Mouse (Mus musculus): ENCODE data around the gene Fars2. TPM values are rescaled to one million over a fixed set of nuclear protein-coding genes. Genes with fewer than 3 reads are reported as not detected.

Gene Fars2
- polyA plus RNA-seq, 1 experiment from 2014 or later, result 38.1 TPM

DNA sequence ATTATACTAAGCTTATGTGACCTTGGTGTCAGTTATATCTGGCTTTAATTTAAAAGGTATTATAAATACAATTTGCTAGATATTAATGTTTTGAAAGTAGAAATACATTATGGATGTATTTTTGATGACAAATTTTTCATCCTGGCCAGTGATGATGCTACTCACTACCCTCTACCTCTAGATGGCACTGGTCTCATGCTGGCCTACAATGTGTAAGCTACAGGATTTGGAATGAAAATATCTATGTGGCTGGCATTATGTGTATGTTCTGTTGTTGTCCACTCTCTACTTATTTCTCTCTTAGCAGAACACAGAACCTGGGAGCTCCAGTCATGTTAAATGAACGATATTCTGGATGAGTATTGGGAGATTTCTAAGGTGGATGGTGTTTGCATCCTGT is 104.7 kb downstream of the Fars2 start:
- WGBS, result 79% methylated on average over 1 of the region's 1 CpGs
- no peak overlapping the region for H3K27ac ChIP-seq (ENCODE audit: low read length)
- no peaks in the 10 kb centered on the region for H3K27me3 ChIP-seq (ENCODE audit: control insufficient read depth, insufficient read depth, low read depth, low read length)
- no peak overlapping the region for H3K9ac ChIP-seq (ENCODE audit: low read length)
- no peak for ATAC-seq (ENCODE audit: low read depth)
- H3K9me3 ChIP-seq (ENCODE audit: control insufficient read depth, low read length), result no peaks in the 10 kb centered on the region
- no peaks in the 10 kb centered on the region for H3K36me3 ChIP-seq (ENCODE audit: control insufficient read depth, insufficient read depth, low read length)
- no peak overlapping the region for H3K4me3 ChIP-seq (ENCODE audit: low read length)
- H3K4me2 ChIP-seq (ENCODE audit: low read depth, low read length), result no peak overlapping the region
- no peaks in the 10 kb centered on the region for H3K4me1 ChIP-seq (replicated peaks; ENCODE audit: control insufficient read depth, insufficient read depth, low read length)

DNA sequence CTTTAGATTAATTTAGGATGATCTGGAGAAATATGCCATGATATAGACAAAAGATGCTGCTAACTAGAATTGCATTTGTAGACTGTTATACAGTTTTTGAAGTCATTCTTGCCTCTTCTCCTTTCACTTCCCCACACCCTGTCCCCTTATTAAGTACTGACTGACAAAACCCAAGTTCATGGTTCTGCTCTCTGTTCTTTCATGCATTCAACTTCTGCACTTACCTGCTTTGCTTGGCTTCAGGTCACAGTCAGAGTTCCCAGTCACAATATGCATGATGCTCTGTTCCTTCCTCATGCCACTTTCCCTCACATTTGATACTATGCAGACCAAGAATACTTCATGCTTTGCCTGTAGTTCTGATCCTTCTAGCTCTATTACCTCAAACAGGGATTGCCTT is 105.5 kb downstream of the Fars2 start:
- no peaks in the 10 kb centered on the region for H3K27me3 ChIP-seq (ENCODE audit: control insufficient read depth, insufficient read depth, low read depth, low read length)
- no peaks in the 10 kb centered on the region for H3K4me1 ChIP-seq (replicated peaks; ENCODE audit: control insufficient read depth, insufficient read depth, low read length)
- H3K9ac ChIP-seq (ENCODE audit: low read length), result no peak overlapping the region
- no peak overlapping the region for H3K4me2 ChIP-seq (ENCODE audit: low read depth, low read length)
- H3K27ac ChIP-seq (ENCODE audit: low read length), result no peak overlapping the region
- no peak overlapping the region for H3K4me3 ChIP-seq (ENCODE audit: low read length)
- no peak for ATAC-seq (ENCODE audit: low read depth)
- H3K9me3 ChIP-seq (ENCODE audit: control insufficient read depth, low read length), result no peaks in the 10 kb centered on the region
- H3K36me3 ChIP-seq (ENCODE audit: control insufficient read depth, insufficient read depth, low read length), result no peaks in the 10 kb centered on the region

DNA sequence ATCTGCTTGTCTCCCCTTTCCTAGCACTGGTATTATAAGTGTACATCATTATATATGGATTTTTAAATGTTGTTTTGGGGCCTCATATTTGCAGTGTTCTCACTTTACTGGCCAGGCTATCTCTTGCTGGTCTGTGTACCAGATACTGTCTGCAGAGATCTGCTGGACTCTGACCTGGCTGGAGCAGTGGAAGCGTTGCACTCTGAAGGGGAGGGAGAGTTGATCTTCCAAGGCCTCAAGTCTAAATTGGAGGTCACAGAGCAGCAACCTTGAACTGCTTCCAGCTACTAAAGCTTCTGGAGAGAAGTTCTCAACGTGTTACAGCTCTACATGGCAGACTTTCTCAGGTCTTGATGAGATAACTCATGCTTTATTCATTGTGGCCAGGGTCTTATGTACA is 107.2 kb downstream of the Fars2 start:
- Histone ChIP-seq H3K4me1 (replicated peaks; ENCODE audit: control insufficient read depth, insufficient read depth, low read length) (no peaks in the 10 kb centered on the region), H3K27ac (ENCODE audit: low read length) (no peak overlapping the region), H3K36me3 (ENCODE audit: control insufficient read depth, insufficient read depth, low read length) (no peaks in the 10 kb centered on the region), H3K4me2 (ENCODE audit: low read depth, low read length) (no peak overlapping the region), H3K9me3 (ENCODE audit: control insufficient read depth, low read length) (no peaks in the 10 kb centered on the region), H3K27me3 (ENCODE audit: control insufficient read depth, insufficient read depth, low read depth, low read length) (no peaks in the 10 kb centered on the region), H3K9ac (ENCODE audit: low read length) (no peak overlapping the region), H3K4me3 (ENCODE audit: low read length) (no peak overlapping the region)
- ATAC-seq (ENCODE audit: low read depth), result no peak
- 71% methylated on average over 2 of the region's 2 CpGs for WGBS

DNA sequence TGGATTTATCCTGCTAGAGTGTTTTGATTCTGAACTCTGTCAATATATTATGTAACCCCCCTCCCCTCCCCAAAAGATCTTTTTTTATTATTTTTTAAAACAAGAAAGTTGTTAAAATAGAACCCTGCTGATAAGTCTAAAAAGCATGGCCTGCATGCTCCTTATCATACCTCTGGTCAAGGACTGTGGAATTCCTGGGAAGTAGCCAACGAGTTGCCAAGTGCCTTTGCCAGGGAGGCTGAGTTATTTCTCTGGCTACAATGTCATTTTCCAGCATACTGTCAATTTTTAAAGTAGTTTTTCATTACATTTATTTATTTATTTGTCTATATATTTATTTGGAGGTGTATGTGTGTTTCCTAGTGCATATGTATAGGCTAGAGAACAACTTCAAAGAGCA is 125.0 kb downstream of the Fars2 start:
- Histone ChIP-seq H3K9ac (ENCODE audit: low read length) (no peak overlapping the region), H3K4me3 (ENCODE audit: low read length) (no peak overlapping the region), H3K27me3 (ENCODE audit: control insufficient read depth, insufficient read depth, low read depth, low read length) (no peaks in the 10 kb centered on the region), H3K4me2 (ENCODE audit: low read depth, low read length) (no peak overlapping the region), H3K27ac (ENCODE audit: low read length) (no peak overlapping the region), H3K36me3 (ENCODE audit: control insufficient read depth, insufficient read depth, low read length) (no peaks in the 10 kb centered on the region), H3K9me3 (ENCODE audit: control insufficient read depth, low read length) (no peaks in the 10 kb centered on the region), H3K4me1 (replicated peaks; ENCODE audit: control insufficient read depth, insufficient read depth, low read length) (no peaks in the 10 kb centered on the region)
- 0 out of 2 replicates have a peak, but pooled peaks have one; percentile 43 for ATAC-seq (ENCODE audit: low read depth)
- 39% methylated on average over 1 of the region's 1 CpGs for WGBS

DNA sequence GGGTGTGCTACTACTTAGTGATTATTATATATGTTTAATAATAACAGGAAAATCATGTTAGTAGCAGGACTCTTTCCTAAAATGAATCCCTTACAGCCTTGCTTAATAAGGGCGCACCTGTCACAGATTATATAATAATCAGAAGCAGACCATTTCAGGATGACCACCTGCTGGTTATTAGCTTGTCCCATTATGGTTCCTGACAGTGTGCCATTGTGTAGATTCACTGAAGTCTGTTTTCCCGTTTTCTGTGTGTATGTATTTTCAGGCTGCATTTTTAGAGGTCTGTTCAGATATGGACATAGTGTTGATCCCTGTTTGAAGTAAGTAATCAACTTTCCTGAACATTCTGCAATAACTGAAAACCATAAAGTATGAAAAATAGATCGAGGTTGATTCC is 136.7 kb downstream of the Fars2 start:
- no peaks in the 10 kb centered on the region for H3K27me3 ChIP-seq (ENCODE audit: control insufficient read depth, insufficient read depth, low read depth, low read length)
- H3K4me2 ChIP-seq (ENCODE audit: low read depth, low read length), result no peak overlapping the region
- no peak for ATAC-seq (ENCODE audit: low read depth)
- no peaks in the 10 kb centered on the region for H3K36me3 ChIP-seq (ENCODE audit: control insufficient read depth, insufficient read depth, low read length)
- H3K4me1 ChIP-seq (replicated peaks; ENCODE audit: control insufficient read depth, insufficient read depth, low read length), result no peaks in the 10 kb centered on the region
- H3K9me3 ChIP-seq (ENCODE audit: control insufficient read depth, low read length), result no peaks in the 10 kb centered on the region
- H3K4me3 ChIP-seq (ENCODE audit: low read length), result no peak overlapping the region
- no peak overlapping the region for H3K9ac ChIP-seq (ENCODE audit: low read length)
- H3K27ac ChIP-seq (ENCODE audit: low read length), result no peak overlapping the region
- 75% methylated on average over 3 of the region's 3 CpGs for WGBS

DNA sequence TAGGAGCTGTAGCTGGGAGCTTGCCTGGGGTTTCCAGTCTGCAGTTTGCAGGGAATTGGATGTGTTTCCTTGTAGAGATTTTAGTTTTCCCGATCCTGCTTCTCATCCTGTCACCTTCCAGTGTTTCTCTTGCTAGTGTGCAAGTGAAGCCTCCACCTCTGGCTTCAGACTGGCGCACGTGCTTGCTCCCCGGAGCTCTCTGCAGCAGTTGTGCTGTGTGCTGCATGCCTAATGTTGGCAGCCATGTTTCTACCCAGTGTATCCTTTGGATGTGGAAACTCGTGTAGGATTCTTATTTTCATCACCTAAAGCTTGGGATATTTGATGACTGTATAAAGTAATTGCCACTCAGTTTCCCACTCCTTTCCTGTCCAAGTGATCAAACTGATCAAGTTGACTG is 140.0 kb downstream of the Fars2 start:
- Histone ChIP-seq H3K9me3 (ENCODE audit: control insufficient read depth, low read length) (no peaks in the 10 kb centered on the region), H3K36me3 (ENCODE audit: control insufficient read depth, insufficient read depth, low read length) (no peaks in the 10 kb centered on the region), H3K4me2 (ENCODE audit: low read depth, low read length) (no peak overlapping the region), H3K9ac (ENCODE audit: low read length) (no peak overlapping the region), H3K27me3 (ENCODE audit: control insufficient read depth, insufficient read depth, low read depth, low read length) (no peaks in the 10 kb centered on the region), H3K4me1 (replicated peaks; ENCODE audit: control insufficient read depth, insufficient read depth, low read length) (no peaks in the 10 kb centered on the region), H3K27ac (ENCODE audit: low read length) (no peak overlapping the region), H3K4me3 (ENCODE audit: low read length) (no peak overlapping the region)
- 70% methylated on average over 5 of the region's 5 CpGs for WGBS
- ATAC-seq (ENCODE audit: low read depth), result no peak

DNA sequence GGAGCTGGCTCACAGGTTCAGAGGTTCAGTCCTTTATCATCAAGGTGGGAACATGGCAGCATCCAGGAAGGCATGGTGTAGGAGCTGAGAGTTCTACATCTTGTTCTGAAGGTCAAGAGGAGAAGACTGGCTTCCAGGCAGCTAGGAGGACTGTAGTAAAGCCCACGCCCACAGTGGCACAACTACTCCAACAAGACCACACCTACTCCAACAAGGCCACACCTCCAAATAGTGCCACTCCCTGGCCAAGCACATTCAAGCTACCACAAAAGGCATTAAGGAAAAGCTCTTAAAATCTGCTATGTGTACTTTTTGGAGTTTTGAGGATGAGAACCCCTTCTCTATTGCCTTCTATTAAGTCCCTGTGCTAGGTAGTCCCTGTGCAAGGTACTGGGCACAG is 142.5 kb downstream of the Fars2 start:
- Histone ChIP-seq H3K4me3 (ENCODE audit: low read length) (no peak overlapping the region), H3K4me1 (replicated peaks; ENCODE audit: control insufficient read depth, insufficient read depth, low read length) (no peaks in the 10 kb centered on the region), H3K27me3 (ENCODE audit: control insufficient read depth, insufficient read depth, low read depth, low read length) (no peaks in the 10 kb centered on the region), H3K9ac (ENCODE audit: low read length) (no peak overlapping the region), H3K27ac (ENCODE audit: low read length) (no peak overlapping the region), H3K36me3 (ENCODE audit: control insufficient read depth, insufficient read depth, low read length) (no peaks in the 10 kb centered on the region), H3K4me2 (ENCODE audit: low read depth, low read length) (no peak overlapping the region), H3K9me3 (ENCODE audit: control insufficient read depth, low read length) (no peaks in the 10 kb centered on the region)
- 94% methylated on average over 1 of the region's 1 CpGs for WGBS
- no peak for ATAC-seq (ENCODE audit: low read depth)

DNA sequence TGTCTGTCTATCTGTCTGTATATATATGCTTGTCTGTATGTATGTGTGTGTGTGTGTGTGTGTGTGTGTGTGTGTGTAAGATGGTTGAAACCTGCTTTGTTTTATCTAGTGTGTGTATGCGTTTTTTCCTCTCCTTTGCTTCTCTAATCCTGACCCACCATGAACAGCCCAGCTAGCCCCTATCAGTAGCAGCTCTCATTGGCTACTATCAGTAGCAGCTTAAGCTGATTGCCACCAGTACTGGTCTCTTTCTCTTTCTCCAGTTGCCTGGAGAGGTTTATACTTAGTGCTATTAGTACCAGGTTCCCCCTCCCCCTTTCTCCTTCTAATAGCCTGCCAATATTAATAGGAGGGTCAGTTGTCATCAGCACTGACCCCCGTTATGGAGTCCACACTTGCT is 144.1 kb downstream of the Fars2 start:
- Histone ChIP-seq H3K36me3 (ENCODE audit: control insufficient read depth, insufficient read depth, low read length) (no peaks in the 10 kb centered on the region), H3K9ac (ENCODE audit: low read length) (no peak overlapping the region), H3K9me3 (ENCODE audit: control insufficient read depth, low read length) (no peaks in the 10 kb centered on the region), H3K4me2 (ENCODE audit: low read depth, low read length) (no peak overlapping the region), H3K27me3 (ENCODE audit: control insufficient read depth, insufficient read depth, low read depth, low read length) (no peaks in the 10 kb centered on the region), H3K27ac (ENCODE audit: low read length) (no peak overlapping the region), H3K4me3 (ENCODE audit: low read length) (no peak overlapping the region), H3K4me1 (replicated peaks; ENCODE audit: control insufficient read depth, insufficient read depth, low read length) (peaks cover 6% of the 10 kb centered on the region; the same call in 1 of the 2 replicates)
- no peak for ATAC-seq (ENCODE audit: low read depth)
- 68% methylated on average over 2 of the region's 2 CpGs for WGBS

DNA sequence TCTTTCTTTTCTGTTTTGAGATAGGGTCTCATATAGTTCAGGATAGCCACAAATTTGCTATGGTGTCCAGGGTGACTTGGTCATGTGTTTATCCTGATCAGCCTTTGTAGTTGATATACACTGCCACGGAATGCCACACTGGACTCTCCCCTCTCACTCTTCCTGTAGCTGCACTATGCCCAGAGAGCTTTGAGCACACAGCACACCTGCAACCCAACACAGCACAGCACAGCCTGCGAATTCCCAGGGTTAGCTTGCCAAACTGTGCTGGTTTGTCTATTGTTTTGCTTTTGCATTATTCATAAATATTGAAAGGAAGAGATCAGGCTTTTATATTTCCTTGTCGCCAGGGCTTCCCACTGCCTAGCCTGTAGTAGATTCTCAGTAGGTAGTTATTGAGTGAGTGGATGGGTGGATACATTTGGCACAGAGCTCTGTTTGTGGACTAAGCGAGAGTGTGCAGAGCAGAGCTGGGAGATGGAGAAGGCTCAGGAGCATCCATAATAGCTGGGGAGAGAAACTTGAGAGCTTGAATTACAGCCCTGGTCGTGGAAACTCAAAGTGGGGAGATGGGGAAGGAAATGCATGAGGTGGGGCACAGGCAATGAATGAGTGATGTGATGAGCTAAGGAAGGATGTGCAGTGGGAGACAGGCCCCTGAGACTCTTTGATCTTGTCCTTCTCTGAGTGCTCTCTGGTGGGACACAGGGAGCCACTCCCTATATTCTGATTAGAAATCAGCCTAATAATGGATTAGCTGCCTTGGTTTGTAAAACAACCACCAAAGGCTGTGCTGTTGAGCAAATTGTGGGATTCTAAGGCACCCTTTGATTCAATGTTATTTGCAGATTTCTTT is 146.3 kb downstream of the Fars2 start:
- no peak overlapping the region for H3K9ac ChIP-seq (ENCODE audit: low read length)
- H3K27me3 ChIP-seq (ENCODE audit: control insufficient read depth, insufficient read depth, low read depth, low read length), result no peaks in the 10 kb centered on the region
- H3K36me3 ChIP-seq (ENCODE audit: control insufficient read depth, insufficient read depth, low read length), result no peaks in the 10 kb centered on the region
- H3K4me3 ChIP-seq (ENCODE audit: low read length), result no peak overlapping the region
- H3K4me1 ChIP-seq (replicated peaks; ENCODE audit: control insufficient read depth, insufficient read depth, low read length), result peaks cover 6% of the 10 kb centered on the region; the same call in 1 of the 2 replicates
- H3K9me3 ChIP-seq (ENCODE audit: control insufficient read depth, low read length), result no peaks in the 10 kb centered on the region
- H3K27ac ChIP-seq (ENCODE audit: low read length), result no peak overlapping the region
- ATAC-seq (ENCODE audit: low read depth), result no peak
- 66% methylated on average over 5 of the region's 5 CpGs for WGBS
- no peak overlapping the region for H3K4me2 ChIP-seq (ENCODE audit: low read depth, low read length)
